Mouse (Mus musculus): ENCODE data around the gene Ribc1.

Ribc1 gene

GRCm38 (mm10) chrX:152016151-152017145 is at the start of gene Ribc1, which contains the start of gene Smc1a:
Ribc1 (minus strand) TSS chrX:152016295.
Smc1a (plus strand) TSS chrX:152016428.
- peak; percentile 97 for DNase-seq (ENCODE audit: low read depth, low spot score)

GRCm38 (mm10) chrX:152065674-152066073 is 49.6 kb upstream of the Ribc1 start:
- DNase-seq (ENCODE audit: low read depth, low spot score) = no peak

DNA sequence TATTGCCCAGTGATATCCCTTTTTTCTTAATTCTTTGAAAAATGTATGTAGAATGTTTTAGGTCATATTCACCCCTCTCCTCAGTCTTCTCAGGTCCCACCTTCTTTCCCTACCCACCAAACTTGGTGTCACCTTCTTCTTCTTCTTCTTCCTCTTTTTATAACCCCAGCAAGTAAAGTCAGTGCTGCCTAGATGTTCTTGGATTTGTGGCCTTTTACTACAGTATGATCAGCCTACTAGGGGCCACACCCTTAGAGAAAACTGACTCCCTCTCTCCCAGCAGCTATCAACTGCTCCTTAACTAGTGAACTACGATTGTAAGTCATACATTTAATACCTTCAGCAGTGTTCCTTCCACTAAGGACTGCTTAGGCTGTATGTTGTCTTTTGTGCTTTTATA is 38.0 kb upstream of the Ribc1 start:
- no peak for DNase-seq (ENCODE audit: low read depth, low spot score)

DNA sequence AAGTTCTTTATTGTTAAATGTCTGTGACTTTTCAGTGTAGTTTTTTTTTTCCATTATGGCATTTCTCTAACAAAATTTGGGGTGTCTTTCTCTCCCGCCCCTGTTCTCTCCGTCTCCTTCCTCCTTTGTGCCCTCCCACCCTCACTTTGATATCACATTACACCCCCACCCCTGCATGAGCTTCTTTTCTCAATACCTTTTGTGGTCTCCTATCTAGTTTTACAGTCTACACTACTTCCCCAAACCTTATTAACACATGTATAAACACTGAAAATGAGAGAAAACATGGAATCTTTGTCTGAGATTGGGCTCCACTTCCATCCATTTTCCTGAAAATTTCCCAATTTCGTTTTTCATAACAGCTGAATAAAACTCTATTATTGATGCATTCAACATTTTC is 36.5 kb upstream of the Ribc1 start:
- DNase-seq (ENCODE audit: low read depth, low spot score) = no peak

- DNase-seq (ENCODE audit: low read depth, low spot score) = no peak
Measured at GRCm38 (mm10) chrX:152047230-152047629, 31.1 kb upstream of the Ribc1 start.

DNA sequence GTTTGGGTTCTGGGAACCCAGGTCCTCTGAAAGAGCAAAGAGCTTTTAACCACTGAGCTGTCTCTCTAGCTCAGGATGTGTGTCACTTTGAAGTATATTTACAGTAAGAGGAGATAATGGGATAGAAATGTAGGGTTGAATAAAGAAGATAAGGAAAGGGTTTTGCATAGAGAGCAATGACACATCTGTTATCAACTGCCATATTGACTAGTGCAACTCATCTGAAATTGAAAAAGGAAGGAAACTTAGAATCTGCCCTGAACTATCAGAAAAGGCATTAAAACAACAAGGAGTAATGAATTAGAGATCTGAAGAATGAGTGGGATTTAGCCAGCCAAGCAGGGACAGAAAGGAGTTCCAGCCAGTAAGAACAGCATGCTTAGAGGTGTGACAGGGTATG is 23.8 kb upstream of the Ribc1 start:
- no peak for DNase-seq (ENCODE audit: low read depth, low spot score)

- no peak for DNase-seq (ENCODE audit: low read depth, low spot score)
Measured at GRCm38 (mm10) chrX:152019294-152019693, 3.2 kb upstream of the Ribc1 start.

DNA sequence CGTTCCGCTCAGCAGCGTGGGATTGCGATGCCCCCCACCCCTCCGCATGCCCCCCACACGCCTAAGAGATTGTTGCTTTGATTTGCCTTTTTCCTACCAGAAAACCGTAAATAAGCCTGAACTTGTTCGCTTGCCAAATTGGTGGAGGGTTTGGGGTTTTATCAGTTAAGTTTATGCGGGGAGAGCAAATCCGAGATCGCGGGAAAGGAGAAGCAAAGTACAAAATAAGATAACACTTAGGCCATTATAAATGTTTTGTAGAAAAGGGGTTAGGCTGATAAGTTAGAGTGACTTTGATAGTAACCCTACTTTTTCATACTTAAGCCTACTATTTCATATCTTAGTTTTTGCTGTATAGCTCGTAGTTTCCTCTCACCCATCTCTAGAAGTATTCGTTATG is 1.1 kb upstream of the Ribc1 start:
- peak; percentile 1 for DNase-seq (ENCODE audit: low read depth, low spot score)

- DNase-seq (ENCODE audit: low read depth, low spot score) = no peak
Measured at GRCm38 (mm10) chrX:152015752-152016150, 344 bp downstream of the Ribc1 start.

- no peak for DNase-seq (ENCODE audit: low read depth, low spot score)
Measured at GRCm38 (mm10) chrX:152007863-152008262, 8.2 kb downstream of the Ribc1 start.

GRCm38 (mm10) chrX:152002865-152003264 is 13.2 kb downstream of the Ribc1 start:
- DNase-seq (ENCODE audit: low read depth, low spot score) = no peak

DNA sequence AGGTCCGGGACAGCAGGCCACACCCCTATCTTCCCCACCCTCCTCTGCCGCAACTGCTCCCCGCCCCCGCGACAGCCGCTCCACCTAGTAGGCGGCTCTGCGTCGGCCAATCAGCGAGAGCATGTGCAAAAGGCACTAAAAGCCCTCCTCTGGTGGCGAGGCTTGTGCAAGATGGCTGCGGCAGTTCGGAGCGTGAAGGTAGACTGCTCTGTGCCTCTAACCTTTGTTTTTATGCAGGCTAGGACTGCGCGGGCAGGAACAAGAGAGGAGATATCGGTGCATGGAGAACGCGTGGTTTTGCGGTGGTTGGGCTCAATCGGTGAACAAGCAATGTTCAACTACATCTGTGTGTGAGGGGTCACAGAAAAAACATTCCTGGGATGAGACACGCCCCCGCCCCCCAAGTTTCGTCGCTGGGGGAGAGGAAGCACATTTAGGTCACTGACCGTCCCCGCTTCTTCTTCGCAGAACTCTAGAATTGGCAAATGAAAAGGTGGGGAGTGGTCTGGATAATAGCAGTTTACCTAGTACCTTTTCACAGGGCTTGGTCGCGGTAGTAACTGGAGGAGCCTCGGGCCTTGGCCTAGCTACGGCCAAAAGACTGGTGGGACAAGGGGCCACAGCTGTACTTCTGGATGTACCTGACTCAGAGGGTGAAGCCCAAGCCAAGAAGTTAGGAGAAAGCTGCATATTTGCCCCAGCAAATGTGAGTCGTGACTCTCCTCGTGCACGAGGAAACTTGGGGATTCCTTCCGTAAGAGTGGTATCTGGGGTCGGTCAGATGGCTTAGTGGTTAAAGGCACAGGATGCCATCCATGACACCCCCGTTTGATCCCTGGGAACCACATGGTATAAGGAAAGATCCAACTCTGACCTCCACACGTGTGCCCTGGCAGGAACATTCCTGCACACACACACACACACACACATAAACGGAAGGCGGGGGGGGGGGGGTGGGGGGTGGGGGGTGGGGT is 14.1 kb downstream of the Ribc1 start, which contains the start of gene Hsd17b10:
Hsd17b10 (plus strand) TSS at position 109 of the 974 bp plus-strand sequence.
- DNase-seq (ENCODE audit: low read depth, low spot score) = peak; percentile 88

DNA sequence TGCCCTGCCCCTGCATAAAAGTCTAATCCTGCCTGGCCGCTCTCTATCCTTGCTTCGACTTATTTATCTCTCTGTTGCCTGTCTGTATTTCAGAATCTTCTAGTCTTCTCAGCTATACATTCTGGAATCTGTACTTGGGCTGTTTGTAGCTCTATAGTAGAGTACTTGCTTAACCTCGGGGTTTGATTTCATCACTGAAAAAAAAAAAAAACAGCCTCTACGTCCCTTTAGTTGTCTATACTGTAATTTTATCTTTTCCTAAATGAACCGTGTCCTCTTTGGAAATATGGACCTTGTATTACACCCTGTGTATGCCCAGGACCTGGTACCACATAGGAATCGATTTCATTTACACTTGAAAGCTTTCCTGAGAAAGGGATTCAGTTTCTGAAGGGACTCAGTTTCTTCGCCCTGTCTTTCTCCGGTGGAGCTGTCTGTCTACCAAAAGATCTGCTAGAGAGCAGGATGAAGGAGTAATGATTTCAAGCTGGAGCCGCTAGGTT is 14.9 kb downstream of the Ribc1 start:
- DNase-seq (ENCODE audit: low read depth, low spot score) = no peak

GRCm38 (mm10) chrX:151999006-151999710 is 16.9 kb downstream of the Ribc1 start:
- DNase-seq (ENCODE audit: low read depth, low spot score) = no peak
